Mouse (Mus musculus): ENCODE results near the gene Fam89a. TPM values are rescaled to one million over a fixed set of nuclear protein-coding genes. Genes with fewer than 3 reads are reported as not detected.

Gene Fam89a
- polyA plus RNA-seq, 1 experiment from 2014 or later: 4.8 TPM

- ATAC-seq (replicated peaks; ENCODE audit: low FRiP score, low read depth): peak; percentile 80; the same call in 1 of the 2 replicates
- H3K9ac ChIP-seq (ENCODE audit: low read depth, low read length): no peak within 1 kb of the TSS
- peaks cover 31% of the 10 kb centered on the region for H3K27me3 ChIP-seq (ENCODE audit: insufficient read depth, low read length)
- H3K4me3 ChIP-seq (replicated peaks; ENCODE audit: low read depth, low read length): peak within 1 kb of the TSS; percentile 50
- no peaks in the 10 kb centered on the region for H3K36me3 ChIP-seq (ENCODE audit: insufficient read depth, low read length)
- no peaks in the 10 kb centered on the region for H3K9me3 ChIP-seq (replicated peaks; ENCODE audit: low read length)
- no peak for TF ChIP-seq CTCF (IDR thresholded peaks at IDR 0.05; ENCODE audit: low read depth)
- under 1% methylated on average over 39 of the region's 39 CpGs for WGBS
- DNase-seq (ENCODE audit: low spot score): peak; percentile 83
- H3K4me1 ChIP-seq (replicated peaks; ENCODE audit: insufficient read depth, low read length): peaks cover 17% of the 10 kb centered on the region
- H3K4me2 ChIP-seq (ENCODE audit: low read length): peak within 1 kb of the TSS; percentile 80
- H3K27ac ChIP-seq: no peak within 1 kb of the TSS
Measured at GRCm38 (mm10) chr8:124792708-124793107, 41.1 kb upstream of the Fam89a start, which contains the start of gene Trim67. Gene Trim67 (plus strand): TSS chr8:124793092.

- peak overlapping the region; percentile 50 for H3K4me3 ChIP-seq (replicated peaks; ENCODE audit: low read depth, low read length)
- 1% methylated on average over 32 of the region's 32 CpGs for WGBS
- peak overlapping the region; percentile 80 for H3K4me2 ChIP-seq (ENCODE audit: low read length)
- H3K9me3 ChIP-seq (replicated peaks; ENCODE audit: low read length): no peaks in the 10 kb centered on the region
- H3K36me3 ChIP-seq (ENCODE audit: insufficient read depth, low read length): no peaks in the 10 kb centered on the region
- peaks cover 31% of the 10 kb centered on the region for H3K27me3 ChIP-seq (ENCODE audit: insufficient read depth, low read length)
- H3K9ac ChIP-seq (ENCODE audit: low read depth, low read length): no peak overlapping the region
- no peak overlapping the region for H3K27ac ChIP-seq
- no peak for TF ChIP-seq CTCF (IDR thresholded peaks at IDR 0.05; ENCODE audit: low read depth)
- DNase-seq (ENCODE audit: low spot score) (peak; percentile 12), ATAC-seq (replicated peaks; ENCODE audit: low FRiP score, low read depth) (no peak)
- peaks cover 17% of the 10 kb centered on the region for H3K4me1 ChIP-seq (replicated peaks; ENCODE audit: insufficient read depth, low read length)
Measured at GRCm38 (mm10) chr8:124792186-124792585, 40.6 kb upstream of the Fam89a start.

- Histone ChIP-seq H3K27ac (no peak overlapping the region), H3K36me3 (ENCODE audit: insufficient read depth, low read length) (no peaks in the 10 kb centered on the region), H3K4me3 (replicated peaks; ENCODE audit: low read depth, low read length) (peak overlapping the region; percentile 50; the same call in 1 of the 2 replicates), H3K9me3 (replicated peaks; ENCODE audit: low read length) (no peaks in the 10 kb centered on the region), H3K9ac (ENCODE audit: low read depth, low read length) (no peak overlapping the region), H3K4me2 (ENCODE audit: low read length) (peak overlapping the region; percentile 80; the same call in 1 of the 2 replicates), H3K4me1 (replicated peaks; ENCODE audit: insufficient read depth, low read length) (peaks cover 17% of the 10 kb centered on the region), H3K27me3 (ENCODE audit: insufficient read depth, low read length) (peaks cover 31% of the 10 kb centered on the region)
- no peak for DNase-seq (ENCODE audit: low spot score)
- 46% methylated on average over 4 of the region's 4 CpGs for WGBS
- no peak for TF ChIP-seq CTCF (IDR thresholded peaks at IDR 0.05; ENCODE audit: low read depth)
- no peak for ATAC-seq (replicated peaks; ENCODE audit: low FRiP score, low read depth)
Measured at GRCm38 (mm10) chr8:124791751-124792150, 40.1 kb upstream of the Fam89a start.

GRCm38 (mm10) chr8:124790676-124791075 lies 39.0 kb upstream of the Fam89a start:
- DNase-seq (ENCODE audit: low spot score) (no peak), ATAC-seq (replicated peaks; ENCODE audit: low FRiP score, low read depth) (no peak)
- Histone ChIP-seq H3K9ac (ENCODE audit: low read depth, low read length) (no peak overlapping the region), H3K4me1 (replicated peaks; ENCODE audit: insufficient read depth, low read length) (peaks cover 17% of the 10 kb centered on the region), H3K36me3 (ENCODE audit: insufficient read depth, low read length) (no peaks in the 10 kb centered on the region), H3K4me3 (replicated peaks; ENCODE audit: low read depth, low read length) (no peak overlapping the region), H3K9me3 (replicated peaks; ENCODE audit: low read length) (no peaks in the 10 kb centered on the region), H3K27ac (no peak overlapping the region), H3K27me3 (ENCODE audit: insufficient read depth, low read length) (peaks cover 28% of the 10 kb centered on the region), H3K4me2 (ENCODE audit: low read length) (no peak overlapping the region)
- WGBS: 60% methylated on average over 4 of the region's 4 CpGs
- TF ChIP-seq CTCF (IDR thresholded peaks at IDR 0.05; ENCODE audit: low read depth): no peak

GRCm38 (mm10) chr8:124784613-124785012 lies 33.0 kb upstream of the Fam89a start:
- no peak for DNase-seq (ENCODE audit: low spot score)
- no peaks in the 10 kb centered on the region for H3K9me3 ChIP-seq (replicated peaks; ENCODE audit: low read length)

GRCm38 (mm10) chr8:124783228-124783627 lies 31.6 kb upstream of the Fam89a start:
- Histone ChIP-seq H3K27me3 (ENCODE audit: insufficient read depth, low read length) (no peaks in the 10 kb centered on the region), H3K4me1 (replicated peaks; ENCODE audit: insufficient read depth, low read length) (no peaks in the 10 kb centered on the region; the same call in 1 of the 2 replicates), H3K9me3 (replicated peaks; ENCODE audit: low read length) (no peaks in the 10 kb centered on the region), H3K9ac (ENCODE audit: low read depth, low read length) (no peak overlapping the region), H3K27ac (no peak overlapping the region), H3K4me3 (replicated peaks; ENCODE audit: low read depth, low read length) (no peak overlapping the region), H3K4me2 (ENCODE audit: low read length) (no peak overlapping the region), H3K36me3 (ENCODE audit: insufficient read depth, low read length) (no peaks in the 10 kb centered on the region)
- WGBS: 72% methylated on average over 15 of the region's 15 CpGs
- DNase-seq (ENCODE audit: low spot score) (peak; percentile 47), ATAC-seq (replicated peaks; ENCODE audit: low FRiP score, low read depth) (no peak)
- no peak for TF ChIP-seq CTCF (IDR thresholded peaks at IDR 0.05; ENCODE audit: low read depth)

More at GRCm38 (mm10) chr8:124784613-124785012, 33.0 kb upstream of the Fam89a start:
- TF ChIP-seq CTCF (IDR thresholded peaks at IDR 0.05; ENCODE audit: low read depth): no peak
- Histone ChIP-seq H3K9ac (ENCODE audit: low read depth, low read length) (no peak overlapping the region), H3K27ac (no peak overlapping the region), H3K27me3 (ENCODE audit: insufficient read depth, low read length) (no peaks in the 10 kb centered on the region), H3K4me1 (replicated peaks; ENCODE audit: insufficient read depth, low read length) (no peaks in the 10 kb centered on the region; the same call in 1 of the 2 replicates), H3K36me3 (ENCODE audit: insufficient read depth, low read length) (no peaks in the 10 kb centered on the region), H3K4me3 (replicated peaks; ENCODE audit: low read depth, low read length) (no peak overlapping the region), H3K4me2 (ENCODE audit: low read length) (no peak overlapping the region)
- ATAC-seq (replicated peaks; ENCODE audit: low FRiP score, low read depth): no peak
- WGBS: 82% methylated on average over 13 of the region's 13 CpGs

- no peaks in the 10 kb centered on the region for H3K9me3 ChIP-seq (replicated peaks; ENCODE audit: low read length)
- no peak overlapping the region for H3K27ac ChIP-seq
- H3K36me3 ChIP-seq (ENCODE audit: insufficient read depth, low read length): no peaks in the 10 kb centered on the region
- H3K9ac ChIP-seq (ENCODE audit: low read depth, low read length): no peak overlapping the region
- no peak overlapping the region for H3K4me2 ChIP-seq (ENCODE audit: low read length)
- no peaks in the 10 kb centered on the region; the same call in 1 of the 2 replicates for H3K4me1 ChIP-seq (replicated peaks; ENCODE audit: insufficient read depth, low read length)
- ATAC-seq (replicated peaks; ENCODE audit: low FRiP score, low read depth) (no peak), DNase-seq (ENCODE audit: low spot score) (no peak)
- TF ChIP-seq CTCF (IDR thresholded peaks at IDR 0.05; ENCODE audit: low read depth): no peak
- WGBS: 81% methylated on average over 3 of the region's 3 CpGs
- no peaks in the 10 kb centered on the region for H3K27me3 ChIP-seq (ENCODE audit: insufficient read depth, low read length)
- no peak overlapping the region for H3K4me3 ChIP-seq (replicated peaks; ENCODE audit: low read depth, low read length)
Measured at GRCm38 (mm10) chr8:124782431-124782830, 30.8 kb upstream of the Fam89a start.
